Mouse (Mus musculus): ENCODE results near the gene Entpd8. TPM values are rescaled to one million over a fixed set of nuclear protein-coding genes. Genes with fewer than 3 reads are reported as not detected.
A peak's percentile ranks its signal among the peaks of the same experiment; 100 is the strongest.

Entpd8 gene
- polyA plus RNA-seq, 1 experiment from 2014 or later = not detected

GRCm38 (mm10) chr2:25098956-25099355 is 18.9 kb downstream of the Entpd8 start:
- no peak overlapping the region for H3K27ac ChIP-seq (ENCODE audit: low read depth, low read length)
- H3K9me3 ChIP-seq (replicated peaks; ENCODE audit: control insufficient read depth, low read length) = no peaks in the 10 kb centered on the region
- no peak for ATAC-seq (replicated peaks; ENCODE audit: insufficient number of reproducible peaks, low FRiP score, low TSS enrichment)
- H3K4me2 ChIP-seq = no peak overlapping the region
- H3K9ac ChIP-seq (ENCODE audit: low read depth, low read length) = no peak overlapping the region
- no peaks in the 10 kb centered on the region for H3K36me3 ChIP-seq (ENCODE audit: control insufficient read depth, insufficient read depth, low read length)
- H3K4me1 ChIP-seq (ENCODE audit: control insufficient read depth, insufficient read depth, low read length) = no peaks in the 10 kb centered on the region
- WGBS (ENCODE audit: insufficient replicate concordance) = 47% methylated on average over 5 of the region's 5 CpGs
- peaks cover 11% of the 10 kb centered on the region; the same call in 1 of the 2 replicates for H3K27me3 ChIP-seq (ENCODE audit: control insufficient read depth, insufficient read depth, low read length)
- H3K4me3 ChIP-seq (ENCODE audit: low read depth, low read length) = no peak overlapping the region

- Histone ChIP-seq H3K4me1 (ENCODE audit: control insufficient read depth, insufficient read depth, low read length) (no peaks in the 10 kb centered on the region), H3K9me3 (replicated peaks; ENCODE audit: control insufficient read depth, low read length) (no peaks in the 10 kb centered on the region), H3K27ac (ENCODE audit: low read depth, low read length) (no peak overlapping the region), H3K4me3 (ENCODE audit: low read depth, low read length) (no peak overlapping the region), H3K36me3 (ENCODE audit: control insufficient read depth, insufficient read depth, low read length) (no peaks in the 10 kb centered on the region), H3K4me2 (no peak overlapping the region), H3K27me3 (ENCODE audit: control insufficient read depth, insufficient read depth, low read length) (peaks cover 7% of the 10 kb centered on the region; the same call in 1 of the 2 replicates), H3K9ac (ENCODE audit: low read depth, low read length) (no peak overlapping the region)
- ATAC-seq (replicated peaks; ENCODE audit: insufficient number of reproducible peaks, low FRiP score, low TSS enrichment) = no peak
- 70% methylated on average over 3 of the region's 3 CpGs for WGBS (ENCODE audit: insufficient replicate concordance)
Observed at GRCm38 (mm10) chr2:25099703-25100102, 19.6 kb downstream of the Entpd8 start.

GRCm38 (mm10) chr2:25104122-25104521 is 24.0 kb downstream of the Entpd8 start:
- Histone ChIP-seq H3K4me2 (no peak overlapping the region), H3K27ac (ENCODE audit: low read depth, low read length) (no peak overlapping the region), H3K9me3 (replicated peaks; ENCODE audit: control insufficient read depth, low read length) (no peaks in the 10 kb centered on the region), H3K27me3 (ENCODE audit: control insufficient read depth, insufficient read depth, low read length) (no peaks in the 10 kb centered on the region), H3K4me3 (ENCODE audit: low read depth, low read length) (no peak overlapping the region), H3K9ac (ENCODE audit: low read depth, low read length) (no peak overlapping the region), H3K36me3 (ENCODE audit: control insufficient read depth, insufficient read depth, low read length) (no peaks in the 10 kb centered on the region), H3K4me1 (ENCODE audit: control insufficient read depth, insufficient read depth, low read length) (0 out of 2 replicates have a peak, but pooled peaks cover 5% of the 10 kb centered on the region)
- no peak for ATAC-seq (replicated peaks; ENCODE audit: insufficient number of reproducible peaks, low FRiP score, low TSS enrichment)
- 89% methylated on average over 2 of the region's 2 CpGs for WGBS (ENCODE audit: insufficient replicate concordance)

- no peak overlapping the region for H3K4me2 ChIP-seq
- H3K4me3 ChIP-seq (ENCODE audit: low read depth, low read length) = no peak overlapping the region
- peak overlapping the region; percentile 50; the same call in 1 of the 2 replicates for H3K27ac ChIP-seq (ENCODE audit: low read depth, low read length)
- H3K9me3 ChIP-seq (replicated peaks; ENCODE audit: control insufficient read depth, low read length) = no peaks in the 10 kb centered on the region
- no peaks in the 10 kb centered on the region for H3K36me3 ChIP-seq (ENCODE audit: control insufficient read depth, insufficient read depth, low read length)
- WGBS (ENCODE audit: insufficient replicate concordance) = 61% methylated on average over 3 of the region's 3 CpGs
- H3K4me1 ChIP-seq (ENCODE audit: control insufficient read depth, insufficient read depth, low read length) = 0 out of 2 replicates have a peak, but pooled peaks cover 5% of the 10 kb centered on the region
- H3K9ac ChIP-seq (ENCODE audit: low read depth, low read length) = no peak overlapping the region
- ATAC-seq (replicated peaks; ENCODE audit: insufficient number of reproducible peaks, low FRiP score, low TSS enrichment) = no peak
- H3K27me3 ChIP-seq (ENCODE audit: control insufficient read depth, insufficient read depth, low read length) = no peaks in the 10 kb centered on the region
Observed at GRCm38 (mm10) chr2:25106045-25106444, 25.9 kb downstream of the Entpd8 start.

- Histone ChIP-seq H3K9me3 (replicated peaks; ENCODE audit: control insufficient read depth, low read length) (no peaks in the 10 kb centered on the region), H3K27me3 (ENCODE audit: control insufficient read depth, insufficient read depth, low read length) (no peaks in the 10 kb centered on the region), H3K4me2 (no peak overlapping the region), H3K4me3 (ENCODE audit: low read depth, low read length) (no peak overlapping the region), H3K27ac (ENCODE audit: low read depth, low read length) (no peak overlapping the region), H3K9ac (ENCODE audit: low read depth, low read length) (no peak overlapping the region), H3K36me3 (ENCODE audit: control insufficient read depth, insufficient read depth, low read length) (no peaks in the 10 kb centered on the region), H3K4me1 (ENCODE audit: control insufficient read depth, insufficient read depth, low read length) (0 out of 2 replicates have a peak, but pooled peaks cover 5% of the 10 kb centered on the region)
- ATAC-seq (replicated peaks; ENCODE audit: insufficient number of reproducible peaks, low FRiP score, low TSS enrichment) = no peak
Observed at GRCm38 (mm10) chr2:25109487-25109886, 29.4 kb downstream of the Entpd8 start.

GRCm38 (mm10) chr2:25110505-25111183 is 30.5 kb downstream of the Entpd8 start:
- Histone ChIP-seq H3K4me1 (ENCODE audit: control insufficient read depth, insufficient read depth, low read length) (0 out of 2 replicates have a peak, but pooled peaks cover 5% of the 10 kb centered on the region), H3K9me3 (replicated peaks; ENCODE audit: control insufficient read depth, low read length) (no peaks in the 10 kb centered on the region), H3K27ac (ENCODE audit: low read depth, low read length) (peak overlapping the region; percentile 75), H3K9ac (ENCODE audit: low read depth, low read length) (no peak overlapping the region), H3K27me3 (ENCODE audit: control insufficient read depth, insufficient read depth, low read length) (no peaks in the 10 kb centered on the region), H3K4me3 (ENCODE audit: low read depth, low read length) (no peak overlapping the region), H3K36me3 (ENCODE audit: control insufficient read depth, insufficient read depth, low read length) (no peaks in the 10 kb centered on the region), H3K4me2 (no peak overlapping the region)
- ATAC-seq (replicated peaks; ENCODE audit: insufficient number of reproducible peaks, low FRiP score, low TSS enrichment) = no peak

GRCm38 (mm10) chr2:25111184-25111791 is 31.2 kb downstream of the Entpd8 start:
- WGBS (ENCODE audit: insufficient replicate concordance) = 50% methylated on average over 9 of the region's 9 CpGs

GRCm38 (mm10) chr2:25114308-25114707 is 34.2 kb downstream of the Entpd8 start:
- H3K27ac ChIP-seq (ENCODE audit: low read depth, low read length) = no peak overlapping the region
- H3K36me3 ChIP-seq (ENCODE audit: control insufficient read depth, insufficient read depth, low read length) = no peaks in the 10 kb centered on the region
- 79% methylated on average over 2 of the region's 2 CpGs for whole genome bisulfite sequencing (ENCODE audit: insufficient replicate concordance)
- no peaks in the 10 kb centered on the region for H3K4me1 ChIP-seq (ENCODE audit: control insufficient read depth, insufficient read depth, low read length)
- H3K9me3 ChIP-seq (replicated peaks; ENCODE audit: control insufficient read depth, low read length) = no peaks in the 10 kb centered on the region
- ATAC-seq (replicated peaks; ENCODE audit: insufficient number of reproducible peaks, low FRiP score, low TSS enrichment) = no peak
- no peak overlapping the region for H3K4me3 ChIP-seq (ENCODE audit: low read depth, low read length)
- H3K4me2 ChIP-seq = no peak overlapping the region
- H3K9ac ChIP-seq (ENCODE audit: low read depth, low read length) = no peak overlapping the region
- H3K27me3 ChIP-seq (ENCODE audit: control insufficient read depth, insufficient read depth, low read length) = no peaks in the 10 kb centered on the region

More at GRCm38 (mm10) chr2:25111184-25111791, 31.2 kb downstream of the Entpd8 start:
- H3K4me1 ChIP-seq (ENCODE audit: control insufficient read depth, insufficient read depth, low read length) = 0 out of 2 replicates have a peak, but pooled peaks cover 4% of the 10 kb centered on the region
- H3K27me3 ChIP-seq (ENCODE audit: control insufficient read depth, insufficient read depth, low read length) = no peaks in the 10 kb centered on the region
- ATAC-seq (replicated peaks; ENCODE audit: insufficient number of reproducible peaks, low FRiP score, low TSS enrichment) = 0 out of 2 replicates have a peak, but pooled peaks have one; percentile 57
- H3K4me3 ChIP-seq (ENCODE audit: low read depth, low read length) = no peak overlapping the region
- H3K4me2 ChIP-seq = no peak overlapping the region
- H3K27ac ChIP-seq (ENCODE audit: low read depth, low read length) = peak overlapping the region; percentile 75
- no peak overlapping the region for H3K9ac ChIP-seq (ENCODE audit: low read depth, low read length)
- H3K36me3 ChIP-seq (ENCODE audit: control insufficient read depth, insufficient read depth, low read length) = no peaks in the 10 kb centered on the region
- H3K9me3 ChIP-seq (replicated peaks; ENCODE audit: control insufficient read depth, low read length) = no peaks in the 10 kb centered on the region

GRCm38 (mm10) chr2:25115442-25115841 is 35.3 kb downstream of the Entpd8 start:
- Histone ChIP-seq H3K27me3 (ENCODE audit: control insufficient read depth, insufficient read depth, low read length) (no peaks in the 10 kb centered on the region), H3K36me3 (ENCODE audit: control insufficient read depth, insufficient read depth, low read length) (no peaks in the 10 kb centered on the region), H3K27ac (ENCODE audit: low read depth, low read length) (no peak overlapping the region), H3K4me3 (ENCODE audit: low read depth, low read length) (no peak overlapping the region), H3K9ac (ENCODE audit: low read depth, low read length) (no peak overlapping the region), H3K4me1 (ENCODE audit: control insufficient read depth, insufficient read depth, low read length) (no peaks in the 10 kb centered on the region), H3K9me3 (replicated peaks; ENCODE audit: control insufficient read depth, low read length) (no peaks in the 10 kb centered on the region), H3K4me2 (no peak overlapping the region)
- no peak for ATAC-seq (replicated peaks; ENCODE audit: insufficient number of reproducible peaks, low FRiP score, low TSS enrichment)
- 36% methylated on average over 2 of the region's 2 CpGs for WGBS (ENCODE audit: insufficient replicate concordance)

Data from heart, embryonic 11.5 days (tissue).